Mouse (Mus musculus) liver, adult 2 months (tissue): ENCODE measurements around the gene Ttll5.

Experiments used
- CTCF ChIP-seq: fragments of 200-500 bp; IDR thresholded peaks from 2 replicates; pipeline ENCODE4 v1.5.1; 2011; ENCODE audit warnings: low read depth, low read length, control low read depth
- POLR2A ChIP-seq: fragments of 200-500 bp; IDR thresholded peaks from 2 replicates; pipeline ENCODE4 v1.6.1; 2011; ENCODE audit warnings: low read length, control low read depth; ENCODE audit not compliant: insufficient read depth; ENCODE audit errors: extremely low read depth

DNA sequence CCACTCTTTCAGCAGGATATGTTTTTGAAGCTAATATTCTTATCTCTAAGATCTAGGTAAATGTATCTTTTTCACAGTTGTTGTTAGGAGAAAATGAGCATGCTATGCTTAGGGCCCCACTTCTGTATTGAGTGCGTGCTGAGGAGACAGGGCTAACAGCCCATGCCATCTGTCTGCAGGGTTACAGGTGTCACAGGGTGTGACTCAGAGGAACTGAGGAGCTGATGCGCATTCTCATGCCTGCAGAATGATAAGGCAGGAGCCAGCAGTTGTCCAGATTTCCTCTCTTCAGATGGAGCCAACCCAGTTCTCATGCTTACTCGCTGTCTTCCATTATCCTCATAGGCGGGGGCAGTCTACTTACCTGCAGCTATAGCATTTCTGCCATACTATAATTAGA is 147.2 kb downstream of the Ttll5 start:
- TF ChIP-seq CTCF (no peak), POLR2A (no peak)
